Mouse (Mus musculus) limb, embryonic 13.5 days (tissue): ENCODE measurements around the gene Chchd3. TPM values are rescaled to one million over a fixed set of nuclear protein-coding genes. Genes with fewer than 3 reads are reported as not detected.

Source experiments
- ATAC-seq: fragments of 200-750 bp; cut with Nextera tagmentation; 2 replicates; pipeline ENCODE4 v1.8.0; 2017; ENCODE audit warnings: low read depth, moderate number of reproducible peaks, moderate TSS enrichment; ENCODE audit not compliant: low FRiP score
- H3K27ac ChIP-seq: fragments of 300-500 bp; sonication (generic); 2 replicates; pipeline ENCODE4 v1.5.1; 2015; ENCODE audit warnings: inconsistent platforms, mild to moderate bottlenecking, moderate library complexity
- H3K27me3 ChIP-seq: fragments of 300-500 bp; sonication (generic); 2 replicates; pipeline ENCODE4 v1.6.1; 2015; ENCODE audit warnings: mild to moderate bottlenecking, inconsistent platforms
- H3K36me3 ChIP-seq: fragments of 300-500 bp; sonication (generic); 2 replicates; pipeline ENCODE4 v1.6.1; 2015; ENCODE audit warnings: inconsistent platforms, mild to moderate bottlenecking, moderate library complexity
- H3K4me1 ChIP-seq: fragments of 300-500 bp; sonication (generic); 2 replicates; pipeline ENCODE4 v1.6.1; 2015; ENCODE audit warnings: inconsistent platforms
- H3K4me2 ChIP-seq: fragments of 300-500 bp; sonication (generic); replicated peaks from 2 replicates; pipeline ENCODE4 v1.6.1; 2015; ENCODE audit warnings: inconsistent platforms, mild to moderate bottlenecking, moderate library complexity
- H3K4me3 ChIP-seq: fragments of 300-500 bp; sonication (generic); 2 replicates; pipeline ENCODE4 v1.5.1; 2015; ENCODE audit warnings: moderate library complexity, mild to moderate bottlenecking, inconsistent platforms
- H3K9ac ChIP-seq: fragments of 300-500 bp; sonication (generic); 2 replicates; pipeline ENCODE4 v1.6.1; 2015; ENCODE audit warnings: mild to moderate bottlenecking, inconsistent platforms
- H3K9me3 ChIP-seq: fragments of 300-500 bp; sonication (generic); 2 replicates; pipeline ENCODE4 v1.6.1; 2016; ENCODE audit warnings: inconsistent platforms
- WGBS: fragments of 180-500 bp; shearing (Covaris S2); methylation state at CpG from one replicate; pipeline ENCODE4 v1.1.7; 2015; 5-methylcytosine and 5-hydroxymethylcytosine counted together
- polyA plus RNA-seq: library from polyadenylated mRNA; unstranded; fragments of >200 nt; fragmentation: Nextera tagmentation; extraction: Ambion mirVana; gene quantifications from 2 replicates; pipeline ENCODE4 v1.2.1, GENCODE M21; 2015

The Chchd3 gene
- polyA plus RNA-seq = 103 and 105 TPM in 2 replicates

- Histone ChIP-seq H3K4me2 (peak within 1 kb of the TSS; percentile 86), H3K27me3 (no peaks in the 10 kb centered on the region), H3K4me1 (peaks cover 22% of the 10 kb centered on the region), H3K4me3 (peak within 1 kb of the TSS; percentile 78), H3K9ac (peak within 1 kb of the TSS; percentile 85), H3K36me3 (peaks cover 2% of the 10 kb centered on the region), H3K27ac (0 out of 2 replicates have a peak within 1 kb of the TSS, but pooled peaks have one; percentile 16), H3K9me3 (no peaks in the 10 kb centered on the region)
- peak; percentile 100 for ATAC-seq
- WGBS = under 1% methylated on average over 50 of the region's 50 CpGs
Measured at GRCm38 (mm10) chr6:33059735-33060576, at the start of gene Chchd3. Chchd3 (minus strand) TSS chr6:33060260.

- Histone ChIP-seq H3K36me3 (no peaks in the 10 kb centered on the region), H3K27me3 (no peaks in the 10 kb centered on the region), H3K9me3 (no peaks in the 10 kb centered on the region), H3K4me1 (no peaks in the 10 kb centered on the region), H3K4me3 (no peak overlapping the region), H3K9ac (no peak overlapping the region), H3K27ac (no peak overlapping the region), H3K4me2 (no peak overlapping the region)
- 80% methylated on average over 6 of the region's 6 CpGs for whole genome bisulfite sequencing
- ATAC-seq = no peak
Measured at GRCm38 (mm10) chr6:33104661-33105060, 44.6 kb upstream of the Chchd3 start.

GRCm38 (mm10) chr6:33098903-33099302 is 38.8 kb upstream of the Chchd3 start:
- WGBS = 83% methylated on average over 4 of the region's 4 CpGs
- H3K4me2 ChIP-seq = no peak overlapping the region
- H3K9me3 ChIP-seq = no peaks in the 10 kb centered on the region
- H3K27ac ChIP-seq = no peak overlapping the region
- H3K27me3 ChIP-seq = no peaks in the 10 kb centered on the region
- H3K36me3 ChIP-seq = no peaks in the 10 kb centered on the region
- ATAC-seq = no peak
- H3K4me1 ChIP-seq = peaks cover 7% of the 10 kb centered on the region; the same call in 1 of the 2 replicates
- no peak overlapping the region for H3K9ac ChIP-seq
- H3K4me3 ChIP-seq = no peak overlapping the region

GRCm38 (mm10) chr6:33094671-33095233 is 34.7 kb upstream of the Chchd3 start:
- Histone ChIP-seq H3K27ac (no peak overlapping the region), H3K9ac (no peak overlapping the region), H3K4me3 (no peak overlapping the region), H3K36me3 (no peaks in the 10 kb centered on the region), H3K4me1 (peaks cover 7% of the 10 kb centered on the region; the same call in 1 of the 2 replicates), H3K27me3 (no peaks in the 10 kb centered on the region), H3K9me3 (0 out of 2 replicates have a peak, but pooled peaks cover 6% of the 10 kb centered on the region), H3K4me2 (no peak overlapping the region)
- ATAC-seq = no peak
- WGBS = 38% methylated on average over 8 of the region's 8 CpGs

- H3K4me1 ChIP-seq = no peaks in the 10 kb centered on the region
- no peaks in the 10 kb centered on the region for H3K36me3 ChIP-seq
- no peak overlapping the region for H3K4me2 ChIP-seq
- no peak overlapping the region for H3K9ac ChIP-seq
- WGBS = 79% methylated on average over 1 of the region's 1 CpGs
- H3K27ac ChIP-seq = no peak overlapping the region
- H3K9me3 ChIP-seq = no peaks in the 10 kb centered on the region
- H3K27me3 ChIP-seq = no peaks in the 10 kb centered on the region
- no peak for ATAC-seq
- H3K4me3 ChIP-seq = no peak overlapping the region
Measured at GRCm38 (mm10) chr6:33080186-33080585, 20.1 kb upstream of the Chchd3 start.

- WGBS = 45% methylated on average over 19 of the region's 19 CpGs
- Histone ChIP-seq H3K27me3 (no peaks in the 10 kb centered on the region), H3K4me2 (peak overlapping the region; percentile 14; the same call in 1 of the 2 replicates), H3K4me3 (no peak overlapping the region), H3K9ac (no peak overlapping the region), H3K36me3 (no peaks in the 10 kb centered on the region), H3K4me1 (no peaks in the 10 kb centered on the region), H3K27ac (no peak overlapping the region), H3K9me3 (no peaks in the 10 kb centered on the region)
- no peak for ATAC-seq
Measured at GRCm38 (mm10) chr6:33078260-33078936, 18.3 kb upstream of the Chchd3 start.

- ATAC-seq = no peak
- H3K4me3 ChIP-seq = no peak overlapping the region
- no peak overlapping the region for H3K4me2 ChIP-seq
- H3K9me3 ChIP-seq = no peaks in the 10 kb centered on the region
- no peak overlapping the region for H3K9ac ChIP-seq
- H3K4me1 ChIP-seq = no peaks in the 10 kb centered on the region
- no peak overlapping the region for H3K27ac ChIP-seq
- 74% methylated on average over 4 of the region's 4 CpGs for WGBS
- 0 out of 2 replicates have a peak, but pooled peaks cover 6% of the 10 kb centered on the region for H3K27me3 ChIP-seq
- H3K36me3 ChIP-seq = no peaks in the 10 kb centered on the region
Measured at GRCm38 (mm10) chr6:33066462-33066861, 6.4 kb upstream of the Chchd3 start.

- Histone ChIP-seq H3K4me2 (peak overlapping the region; percentile 86), H3K27me3 (no peaks in the 10 kb centered on the region), H3K27ac (no peak overlapping the region), H3K4me3 (peak overlapping the region; percentile 78), H3K9me3 (no peaks in the 10 kb centered on the region), H3K36me3 (peaks cover 6% of the 10 kb centered on the region), H3K9ac (peak overlapping the region; percentile 85), H3K4me1 (peaks cover 22% of the 10 kb centered on the region)
- no peak for ATAC-seq
- 20% methylated on average over 7 of the region's 7 CpGs for WGBS
Measured at GRCm38 (mm10) chr6:33059276-33059675, 784 bp downstream of the Chchd3 start.

GRCm38 (mm10) chr6:33056392-33056791 is 3.7 kb downstream of the Chchd3 start:
- Histone ChIP-seq H3K27ac (no peak overlapping the region), H3K4me3 (no peak overlapping the region), H3K9ac (no peak overlapping the region), H3K4me1 (peaks cover 22% of the 10 kb centered on the region), H3K9me3 (no peaks in the 10 kb centered on the region), H3K4me2 (no peak overlapping the region), H3K27me3 (no peaks in the 10 kb centered on the region), H3K36me3 (peaks cover 6% of the 10 kb centered on the region)
- WGBS = 60% methylated on average over 4 of the region's 4 CpGs
- no peak for ATAC-seq

GRCm38 (mm10) chr6:33055663-33056062 is 4.4 kb downstream of the Chchd3 start:
- Histone ChIP-seq H3K9ac (no peak overlapping the region), H3K36me3 (peaks cover 6% of the 10 kb centered on the region), H3K4me3 (no peak overlapping the region), H3K9me3 (no peaks in the 10 kb centered on the region), H3K4me2 (no peak overlapping the region), H3K27ac (no peak overlapping the region), H3K4me1 (peaks cover 22% of the 10 kb centered on the region), H3K27me3 (no peaks in the 10 kb centered on the region)
- ATAC-seq = no peak
- 90% methylated on average over 4 of the region's 4 CpGs for WGBS

- no peaks in the 10 kb centered on the region for H3K27me3 ChIP-seq
- ATAC-seq = no peak
- WGBS = 88% methylated on average over 4 of the region's 4 CpGs
- H3K9ac ChIP-seq = no peak overlapping the region
- no peak overlapping the region for H3K4me2 ChIP-seq
- peaks cover 24% of the 10 kb centered on the region for H3K4me1 ChIP-seq
- H3K27ac ChIP-seq = no peak overlapping the region
- no peak overlapping the region for H3K4me3 ChIP-seq
- H3K9me3 ChIP-seq = no peaks in the 10 kb centered on the region
- H3K36me3 ChIP-seq = peaks cover 6% of the 10 kb centered on the region
Measured at GRCm38 (mm10) chr6:33054946-33055345, 5.1 kb downstream of the Chchd3 start.

GRCm38 (mm10) chr6:33051642-33052041 is 8.4 kb downstream of the Chchd3 start:
- peaks cover 3% of the 10 kb centered on the region; the same call in 1 of the 2 replicates for H3K4me1 ChIP-seq
- WGBS = 82% methylated on average over 2 of the region's 2 CpGs

More at GRCm38 (mm10) chr6:33051642-33052041, 8.4 kb downstream of the Chchd3 start:
- H3K27ac ChIP-seq = no peak overlapping the region
- no peaks in the 10 kb centered on the region for H3K27me3 ChIP-seq
- no peak overlapping the region for H3K4me3 ChIP-seq
- H3K9me3 ChIP-seq = no peaks in the 10 kb centered on the region
- peaks cover 22% of the 10 kb centered on the region for H3K36me3 ChIP-seq
- H3K4me2 ChIP-seq = no peak overlapping the region
- no peak overlapping the region for H3K9ac ChIP-seq
- ATAC-seq = no peak
